Mouse (Mus musculus): ENCODE data around the gene Paqr4. TPM values are rescaled to one million over a fixed set of nuclear protein-coding genes. Genes with fewer than 3 reads are reported as not detected.

The Paqr4 gene
- total and polyA plus RNA-seq, 3 experiments, result 1.0 to 2.8 (median 1.1) TPM

DNA sequence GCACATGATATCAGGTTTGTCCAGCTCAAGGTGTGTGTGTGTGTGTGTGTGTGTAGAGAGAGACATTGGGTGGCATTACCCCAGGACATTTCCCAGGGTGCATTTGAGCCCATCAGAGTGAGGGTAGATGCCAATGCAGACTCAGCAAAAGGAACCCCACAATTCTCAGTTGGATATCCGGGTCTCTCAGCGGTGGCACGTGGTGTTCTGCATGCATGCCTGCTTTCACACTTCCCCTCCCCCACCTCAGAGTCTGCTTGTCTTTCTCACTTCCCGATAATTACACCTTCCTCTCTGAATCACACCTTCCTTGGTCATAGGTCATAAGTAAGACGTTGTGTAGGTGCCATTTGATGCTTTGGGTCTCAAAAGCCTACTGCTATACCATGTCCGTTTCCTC is 7.4 kb upstream of the Paqr4 start:
- peaks cover 15 to 26% of the 10 kb centered on the region in 2 experiments for H3K36me3 ChIP-seq (replicated peaks in 1 of 2; ENCODE audit: control insufficient read depth in 1 of 2, insufficient read depth in 1 of 2, low read length in 1 of 2)
- dilution Hi-C loops (cut with MboI; ENCODE audit: extremely low pct_ligation_motif_present, extremely low pct_unique_long_range_greater_than_20kb, low sequenced_read_pairs), result no loop called here

DNA sequence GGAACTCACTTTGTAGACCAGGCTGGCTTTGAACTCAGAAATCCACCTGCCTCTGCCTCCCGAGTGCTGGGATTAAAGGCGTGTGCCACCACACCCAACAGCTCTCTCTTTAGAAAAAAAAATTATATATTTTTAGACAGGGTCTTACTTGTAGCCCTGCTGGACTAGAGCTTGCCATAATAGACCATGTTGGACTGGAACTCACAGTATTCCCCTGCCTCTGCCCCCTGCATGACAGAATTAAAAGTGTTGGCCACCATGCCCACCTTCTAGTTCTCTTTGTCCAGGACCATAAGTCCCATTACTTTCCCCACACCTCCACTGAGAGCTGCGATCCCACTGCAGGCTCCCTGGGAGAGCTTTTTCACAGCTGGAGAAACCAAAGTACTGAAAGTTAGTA is 6.8 kb upstream of the Paqr4 start:
- in situ Hi-C loops (cut with MboI; ENCODE audit: low pct_ligation_motif_present, low pct_unique_long_range_greater_than_20kb, low sequenced_read_pairs), result no loop called here
- dilution Hi-C loops (cut with MboI; ENCODE audit: extremely low pct_ligation_motif_present, extremely low pct_unique_long_range_greater_than_20kb, low sequenced_read_pairs), result no loop called here
- no peak for TF ChIP-seq JUND (conservative IDR thresholded peaks at IDR 0.05; ENCODE audit: low read depth, low read length)
- TF ChIP-seq JUN (IDR thresholded peaks at IDR 0.05; ENCODE audit: insufficient read depth, low read depth, low read length), result no peak
- TF ChIP-seq PAX5 (IDR thresholded peaks at IDR 0.05; ENCODE audit: low read length), result no peak
- TF ChIP-seq CTCF (conservative IDR thresholded peaks at IDR 0.05 in 1 of 2, IDR thresholded peaks at IDR 0.05 in 1 of 2; ENCODE audit: low read depth in 2 of 2, low read length in 2 of 2), result no peak
- no peak for TF ChIP-seq CHD2 (IDR thresholded peaks at IDR 0.05; ENCODE audit: low read length)
- no peak for TF ChIP-seq ETS1 (conservative IDR thresholded peaks at IDR 0.05; ENCODE audit: low read depth, low read length)
- TF ChIP-seq ELF1 (IDR thresholded peaks at IDR 0.05; ENCODE audit: low read depth, low read length), result no peak
- TF ChIP-seq ZKSCAN1 (IDR thresholded peaks at IDR 0.05; ENCODE audit: borderline replicate concordance, low read depth, low read length), result no peak
- no peak for TF ChIP-seq E2F4 (IDR thresholded peaks at IDR 0.05; ENCODE audit: insufficient replicate concordance, low read depth, low read length)
- TF ChIP-seq MAFK (IDR thresholded peaks at IDR 0.05; ENCODE audit: insufficient replicate concordance, low read length), result no peak
- no peak for TF ChIP-seq MXI1 (IDR thresholded peaks at IDR 0.05; ENCODE audit: low read depth, low read length)
- TF ChIP-seq BHLHE40 (IDR thresholded peaks at IDR 0.05; ENCODE audit: low read depth, low read length), result no peak
- no peak for TF ChIP-seq POLR2A (IDR thresholded peaks at IDR 0.05; ENCODE audit: low read depth, low read length)
- no peak for TF ChIP-seq TBP (conservative IDR thresholded peaks at IDR 0.05; ENCODE audit: low read depth, low read length)
- TF ChIP-seq TCF12 (IDR thresholded peaks at IDR 0.05; ENCODE audit: low read depth, low read length), result no peak
- no peak for TF ChIP-seq KAT2A (IDR thresholded peaks at IDR 0.05; ENCODE audit: insufficient replicate concordance, low read length)
- TF ChIP-seq NELFE (IDR thresholded peaks at IDR 0.05; ENCODE audit: low read depth, low read length), result no peak
- Histone ChIP-seq H3K4me2 (ENCODE audit: insufficient read depth, low read depth, poor library complexity, severe bottlenecking) (no peak overlapping the region), H3K9me3 (replicated peaks; ENCODE audit: low read length) (no peaks in the 10 kb centered on the region), H3K4me3 (replicated peaks in 1 of 3; ENCODE audit: low read depth in 2 of 3, low read length in 2 of 3, poor library complexity in 1 of 3) (no peak overlapping the region), H3K4me1 (ENCODE audit: control insufficient read depth in 1 of 2, insufficient read depth in 2 of 2) (peaks cover 32 to 55% of the 10 kb centered on the region in 2 experiments), H3K9ac (ENCODE audit: insufficient read depth, low read depth) (no peak overlapping the region), H3K27ac (ENCODE audit: insufficient read depth, low read depth) (no peak overlapping the region), H3K27me3 (replicated peaks) (peaks cover 36% of the 10 kb centered on the region), H3K36me3 (replicated peaks in 1 of 2; ENCODE audit: control insufficient read depth in 1 of 2, insufficient read depth in 1 of 2, low read length in 1 of 2) (peaks cover 10 to 20% of the 10 kb centered on the region in 2 experiments), H3K79me2 (replicated peaks; ENCODE audit: control insufficient read depth, extremely low read depth, insufficient read depth, poor library complexity, severe bottlenecking) (no peaks in the 10 kb centered on the region)
- DNase-seq (ENCODE audit: extremely low read depth), result no peak

More for the DNA sequence above, 7.4 kb upstream of the Paqr4 start:
- Histone ChIP-seq H3K4me1 (ENCODE audit: control insufficient read depth in 1 of 2, insufficient read depth in 2 of 2) (peaks cover 32 to 55% of the 10 kb centered on the region in 2 experiments), H3K4me3 (replicated peaks in 1 of 3; ENCODE audit: low read depth in 2 of 3, low read length in 2 of 3, poor library complexity in 1 of 3) (no peak overlapping the region), H3K27me3 (replicated peaks) (peaks cover 30% of the 10 kb centered on the region), H3K4me2 (ENCODE audit: insufficient read depth, low read depth, poor library complexity, severe bottlenecking) (peak overlapping the region; percentile 72), H3K27ac (ENCODE audit: insufficient read depth, low read depth) (no peak overlapping the region), H3K9me3 (replicated peaks; ENCODE audit: low read length) (no peaks in the 10 kb centered on the region), H3K79me2 (replicated peaks; ENCODE audit: control insufficient read depth, extremely low read depth, insufficient read depth, poor library complexity, severe bottlenecking) (no peaks in the 10 kb centered on the region), H3K9ac (ENCODE audit: insufficient read depth, low read depth) (no peak overlapping the region)
- in situ Hi-C loops (cut with MboI; ENCODE audit: low pct_ligation_motif_present, low pct_unique_long_range_greater_than_20kb, low sequenced_read_pairs), result no loop called here
- TF ChIP-seq CHD2 (IDR thresholded peaks at IDR 0.05; ENCODE audit: low read length) (peak; percentile 86), GABPA (IDR thresholded peaks at IDR 0.05; ENCODE audit: insufficient replicate concordance, low read depth, low read length) (no peak), ETS1 (conservative IDR thresholded peaks at IDR 0.05; ENCODE audit: low read depth, low read length) (peak; percentile 66), ELF1 (IDR thresholded peaks at IDR 0.05; ENCODE audit: low read depth, low read length) (0 out of 2 replicates have a peak, but pooled peaks have one; percentile 52), IRF4 (IDR thresholded peaks at IDR 0.05; ENCODE audit: low read depth, low read length) (peak; percentile 70), HCFC1 (IDR thresholded peaks at IDR 0.05; ENCODE audit: low read depth, low read length) (peak; percentile 22; the same call in 1 of the 2 replicates), SIN3A (IDR thresholded peaks at IDR 0.05; ENCODE audit: low read length) (peak; percentile 50; the same call in 1 of the 2 replicates), RAD21 (IDR thresholded peaks at IDR 0.05; ENCODE audit: low read depth, low read length) (no peak), TBP (conservative IDR thresholded peaks at IDR 0.05; ENCODE audit: low read depth, low read length) (no peak), RCOR1 (conservative IDR thresholded peaks at IDR 0.05; ENCODE audit: low read depth, low read length) (peak; percentile 45; the same call in 1 of the 2 replicates), BHLHE40 (IDR thresholded peaks at IDR 0.05; ENCODE audit: low read depth, low read length) (peak; percentile 98), CHD1 (IDR thresholded peaks at IDR 0.05; ENCODE audit: low read depth, low read length) (no peak), TCF12 (IDR thresholded peaks at IDR 0.05; ENCODE audit: low read depth, low read length) (no peak), PAX5 (IDR thresholded peaks at IDR 0.05; ENCODE audit: low read length) (no peak), EP300 (IDR thresholded peaks at IDR 0.05; ENCODE audit: low read length) (peak; percentile 60; the same call in 1 of the 2 replicates), MAX (IDR thresholded peaks at IDR 0.05; ENCODE audit: low read length) (peak; percentile 95), MYC (IDR thresholded peaks at IDR 0.05; ENCODE audit: low read depth, low read length) (peak; percentile 95), ZNF384 (IDR thresholded peaks at IDR 0.05; ENCODE audit: low read depth, low read length) (no peak), CTCF (conservative IDR thresholded peaks at IDR 0.05 in 1 of 2, IDR thresholded peaks at IDR 0.05 in 1 of 2; ENCODE audit: low read depth in 2 of 2, low read length in 2 of 2) (no peak), JUND (conservative IDR thresholded peaks at IDR 0.05; ENCODE audit: low read depth, low read length) (no peak), ZKSCAN1 (IDR thresholded peaks at IDR 0.05; ENCODE audit: borderline replicate concordance, low read depth, low read length) (no peak), ZC3H11A (IDR thresholded peaks at IDR 0.05; ENCODE audit: low read depth, low read length) (no peak), USF2 (conservative IDR thresholded peaks at IDR 0.05; ENCODE audit: low read depth, low read length) (0 out of 2 replicates have a peak, but pooled peaks have one; percentile 23), MAFK (IDR thresholded peaks at IDR 0.05; ENCODE audit: insufficient replicate concordance, low read length) (peak; percentile 82), USF1 (IDR thresholded peaks at IDR 0.05; ENCODE audit: low read depth, low read length) (peak; percentile 31)
- peak; percentile 64 for DNase-seq (ENCODE audit: extremely low read depth)
